Mouse (Mus musculus): ENCODE measurements around the gene Lin37. TPM values are rescaled to one million over a fixed set of nuclear protein-coding genes. Genes with fewer than 3 reads are reported as not detected.

Gene Lin37
- polyA plus RNA-seq, 1 experiment = 44.9 TPM

- WGBS = 64% methylated on average over 4 of the region's 4 CpGs
- DNase-seq (ENCODE audit: low read depth, low spot score) = no peak
Measured at GRCm38 (mm10) chr7:30520396-30520795, 39.2 kb downstream of the Lin37 start.

- WGBS = 34% methylated on average over 8 of the region's 8 CpGs
- no peak for DNase-seq (ENCODE audit: low read depth, low spot score)
Measured at GRCm38 (mm10) chr7:30518325-30518724, 41.3 kb downstream of the Lin37 start.

- no peak for DNase-seq (ENCODE audit: low read depth, low spot score)
- WGBS = 57% methylated on average over 24 of the region's 24 CpGs
Measured at GRCm38 (mm10) chr7:30515003-30515760, 44.5 kb downstream of the Lin37 start.

- DNase-seq (ENCODE audit: low read depth, low spot score) = no peak
- 63% methylated on average over 4 of the region's 4 CpGs for WGBS
Measured at GRCm38 (mm10) chr7:30508061-30508460, 51.6 kb downstream of the Lin37 start.

Other genes with a start within 250 kb of the Lin37 start
- gene Syne4, start 245.0 kb downstream of the Lin37 start, polyA plus RNA-seq (2012; rRNA removed) = 18.4 and 23.2 TPM in 2 replicates
- gene E130208F15Rik, start 238.1 kb downstream of the Lin37 start, polyA plus RNA-seq (2012; rRNA removed) = 0.31 and 0.74 TPM in 2 replicates
- gene Sdhaf1, start 235.9 kb downstream of the Lin37 start, polyA plus RNA-seq (2012; rRNA removed) = 12.1 and 13.9 TPM in 2 replicates
- gene Lrfn3, start 197.1 kb downstream of the Lin37 start, polyA plus RNA-seq (2012; rRNA removed) = 12.7 and 13.1 TPM in 2 replicates
- 109 and 121 TPM in 2 replicates for gene Tyrobp, start 146.1 kb downstream of the Lin37 start, polyA plus RNA-seq (2012; rRNA removed)
- gene Hcst, start 140.0 kb downstream of the Lin37 start, polyA plus RNA-seq (2012; rRNA removed) = 18.0 and 22.2 TPM in 2 replicates
- 8.6 and 9.0 TPM in 2 replicates for gene Nfkbid, start 138.1 kb downstream of the Lin37 start, polyA plus RNA-seq (2012; rRNA removed)
- gene Aplp1, start 114.3 kb downstream of the Lin37 start, polyA plus RNA-seq (2012; rRNA removed) = 54.6 and 86.3 TPM in 2 replicates
- 0.06 and 0.08 TPM in 2 replicates for gene Kirrel2, start 102.1 kb downstream of the Lin37 start, polyA plus RNA-seq (2012; rRNA removed)
- 0.17 and 0.18 TPM in 2 replicates for gene Nphs1, start 101.5 kb downstream of the Lin37 start, polyA plus RNA-seq (2012; rRNA removed)
- gene Prodh2, start 66.2 kb downstream of the Lin37 start, polyA plus RNA-seq (2012; rRNA removed) = 1.6 and 7.7 TPM in 2 replicates
- 5.1 and 9.4 TPM in 2 replicates for gene Arhgap33, start 24.8 kb downstream of the Lin37 start, polyA plus RNA-seq (2012; rRNA removed)
- 84.8 and 94.7 TPM in 2 replicates for gene Hspb6, start 7.7 kb downstream of the Lin37 start, polyA plus RNA-seq (2012; rRNA removed)
- 4.3 and 7.3 TPM in 2 replicates for gene Proser3, start 7.5 kb downstream of the Lin37 start, polyA plus RNA-seq (2012; rRNA removed)
- 46.2 and 48.2 TPM in 2 replicates for gene U2af1l4, start 3.5 kb upstream of the Lin37 start, polyA plus RNA-seq (2012; rRNA removed)
- 2.1 TPM in 2 replicates for gene Gm49396, start 3.5 kb upstream of the Lin37 start, polyA plus RNA-seq (2012; rRNA removed)
- gene Psenen, start 3.8 kb upstream of the Lin37 start, polyA plus RNA-seq (2012; rRNA removed) = 186 and 239 TPM in 2 replicates
- 9.2 and 10.3 TPM in 2 replicates for gene Igflr1, start 5.6 kb upstream of the Lin37 start, polyA plus RNA-seq (2012; rRNA removed)
- gene Kmt2b, start 28.9 kb upstream of the Lin37 start, polyA plus RNA-seq (2012; rRNA removed) = 31.5 and 37.2 TPM in 2 replicates
- gene Zbtb32, start 39.1 kb upstream of the Lin37 start, polyA plus RNA-seq (2012; rRNA removed) = 2.1 and 2.2 TPM in 2 replicates
- 6.7 and 8.0 TPM in 2 replicates for gene Upk1a, start 53.0 kb upstream of the Lin37 start, polyA plus RNA-seq (2012; rRNA removed)
- gene Cox6b1, start 66.3 kb upstream of the Lin37 start, polyA plus RNA-seq (2012; rRNA removed) = 933 and 1,035 TPM in 2 replicates
- gene Etv2, start 76.0 kb upstream of the Lin37 start, polyA plus RNA-seq (2012; rRNA removed) = not detected in 2 replicates
- gene Rbm42, start 90.5 kb upstream of the Lin37 start, polyA plus RNA-seq (2012; rRNA removed) = 52.1 and 56.3 TPM in 2 replicates
- gene Haus5, start 105.2 kb upstream of the Lin37 start, polyA plus RNA-seq (2012; rRNA removed) = 10.0 and 12.7 TPM in 2 replicates
- gene Pmis2, start 111.8 kb upstream of the Lin37 start, polyA plus RNA-seq (2012; rRNA removed) = not detected in 2 replicates
- gene 2200002J24Rik, start 139.1 kb upstream of the Lin37 start, polyA plus RNA-seq (2012; rRNA removed) = 0.79 and 1.9 TPM in 2 replicates
- gene Atp4a, start 152.4 kb upstream of the Lin37 start, polyA plus RNA-seq (2012; rRNA removed) = 0.71 and 1.2 TPM in 2 replicates
- 227 and 258 TPM in 2 replicates for gene Tmem147, start 169.7 kb upstream of the Lin37 start, polyA plus RNA-seq (2012; rRNA removed)
- gene Gapdhs, start 183.8 kb upstream of the Lin37 start, polyA plus RNA-seq (2012; rRNA removed) = not detected in 2 replicates
- 0.69 and 0.73 TPM in 2 replicates for gene Sbsn, start 191.6 kb upstream of the Lin37 start, polyA plus RNA-seq (2012; rRNA removed)
- gene Dmkn, start 203.9 kb upstream of the Lin37 start, polyA plus RNA-seq (2012; rRNA removed) = 3.4 and 4.9 TPM in 2 replicates
- 0.41 TPM in 1 of 2 replicates, not detected in the other for gene Krtdap, start 228.1 kb upstream of the Lin37 start, polyA plus RNA-seq (2012; rRNA removed)

Measured in large intestine, adult 2 months (tissue).